Mouse (Mus musculus) CD8-positive naive resting alpha-beta T cell, adult 57 days (primary cell): ENCODE measurements around the gene Mast2. TPM values are rescaled to one million over a fixed set of nuclear protein-coding genes. Genes with fewer than 3 reads are reported as not detected.

Experiments used
- total RNA-seq: library from RNA; stranded (reverse); gene quantifications from one replicate; pipeline ENCODE4 v1.2.4, GENCODE M21; 2023

Gene Mast2
- 22.0 TPM for total RNA-seq

GRCm38 (mm10) chr4:116464126-116464981, at the start of gene Mast2:
Gene Mast2, minus strand, starts transcription at chr4:116464183.

GRCm38 (mm10) chr4:116507425-116508218, 43.6 kb upstream of the Mast2 start, which contains the start of gene Ipp:
Gene Ipp, plus strand, starts transcription at chr4:116507549.

Other genes starting within 250 kb of the Mast2 start
- 3.4 TPM for gene Pik3r3, start 242.6 kb downstream of the Mast2 start, total RNA-seq
- 12.8 TPM for gene Ipp, start 43.4 kb upstream of the Mast2 start, total RNA-seq
- 11.1 TPM for gene Tmem69, start 91.8 kb upstream of the Mast2 start, total RNA-seq
- 118 TPM for gene Gpbp1l1, start 93.5 kb upstream of the Mast2 start, total RNA-seq
- 12.2 TPM for gene Ccdc17, start 132.5 kb upstream of the Mast2 start, total RNA-seq
- 91.3 TPM for gene Nasp, start 163.8 kb upstream of the Mast2 start, total RNA-seq
- gene Akr1a1, start 187.5 kb upstream of the Mast2 start, total RNA-seq, result 191 TPM
- 162 TPM for gene Prdx1, start 221.4 kb upstream of the Mast2 start, total RNA-seq
- 4.8 TPM for gene Mmachc, start 244.2 kb upstream of the Mast2 start, total RNA-seq
- 15.5 TPM for gene Ccdc163, start 244.3 kb upstream of the Mast2 start, total RNA-seq